Mouse (Mus musculus): ENCODE measurements around the gene Nova1. TPM values are rescaled to one million over a fixed set of nuclear protein-coding genes. Genes with fewer than 3 reads are reported as not detected.
A peak's percentile ranks its signal among the peaks of the same experiment; 100 is the strongest.

The Nova1 gene
- 0.82 and 0.83 TPM in 2 replicates for polyA plus RNA-seq (2015; fragmentation: Nextera tagmentation; extraction: Ambion mirVana)

DNA sequence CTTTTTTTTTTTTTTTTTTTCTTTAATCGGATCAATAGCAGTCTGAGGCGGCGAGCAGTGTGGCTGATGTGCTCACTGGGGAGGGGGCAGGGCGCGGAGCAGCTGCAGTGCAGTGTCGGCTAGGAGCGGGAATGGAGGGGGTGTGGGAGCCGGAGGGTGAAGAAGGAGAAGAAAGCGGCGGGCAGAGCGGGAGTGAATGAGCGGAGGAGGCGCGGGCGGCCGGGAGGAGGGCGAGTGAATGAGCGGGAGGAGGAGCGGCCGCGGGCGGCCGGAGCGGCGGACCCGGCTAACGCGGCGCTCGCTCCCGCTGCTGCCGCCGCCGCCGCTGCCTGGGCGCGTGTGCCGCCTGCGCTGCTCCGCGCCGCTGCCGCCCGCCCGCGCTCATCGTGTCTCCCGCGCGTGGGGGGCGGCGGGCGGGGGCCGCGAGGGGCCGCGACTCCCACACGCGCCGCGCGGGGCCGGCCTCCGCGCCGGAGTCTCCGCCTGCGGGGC, at the start of gene Nova1:
TSS of gene Nova1 (minus strand) at position 74 of the 492 bp plus-strand sequence.
- WGBS, result under 1% methylated on average over 34 of the region's 68 CpGs
- Histone ChIP-seq H3K36me3 (no peaks in the 10 kb centered on the region), H3K4me3 (peak within 1 kb of the TSS; percentile 93), H3K27me3 (peaks cover 5% of the 10 kb centered on the region), H3K9ac (peak within 1 kb of the TSS; percentile 69), H3K9me3 (replicated peaks) (no peaks in the 10 kb centered on the region), H3K4me2 (peak within 1 kb of the TSS; percentile 96), H3K27ac (peak within 1 kb of the TSS; percentile 72), H3K4me1 (replicated peaks) (peaks cover 9% of the 10 kb centered on the region)
- peak; percentile 72 for ATAC-seq (replicated peaks; ENCODE audit: insufficient number of reproducible peaks, insufficient read depth, low FRiP score, low read depth)

DNA sequence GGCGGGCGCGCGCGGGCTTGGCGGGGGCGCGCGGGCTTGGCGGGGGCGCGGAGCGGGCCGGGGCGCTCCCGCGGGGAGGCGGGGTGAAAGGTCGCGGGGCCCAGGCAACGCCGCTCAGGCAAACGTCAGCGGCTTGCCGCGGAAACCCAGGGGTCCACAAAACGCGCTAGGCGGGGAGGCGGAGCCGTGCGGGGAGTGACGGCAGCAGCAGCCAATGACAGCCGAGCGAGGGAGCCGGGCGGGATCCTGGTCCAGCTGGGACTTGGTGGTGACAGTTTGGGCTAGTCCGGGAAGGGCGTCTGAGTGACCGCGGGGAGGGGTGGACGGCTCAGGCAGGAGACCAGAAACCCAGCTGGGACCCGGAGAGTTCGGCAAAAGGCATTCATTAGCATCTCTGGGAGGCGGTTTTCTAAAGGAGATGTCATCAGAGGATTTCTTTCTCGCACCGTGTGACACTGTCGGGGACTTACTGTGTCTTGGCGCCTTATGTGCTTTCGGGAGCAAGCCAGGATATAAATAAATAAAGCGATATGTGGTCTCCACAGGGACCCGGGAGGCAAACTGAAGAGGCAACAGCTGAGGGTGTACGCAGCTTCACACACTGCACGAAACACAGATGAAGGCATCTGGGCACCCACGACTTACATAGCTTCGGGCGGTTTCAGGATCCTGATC, 756 bp upstream of the Nova1 start:
- peak overlapping the region; percentile 96 for H3K4me2 ChIP-seq
- H3K4me1 ChIP-seq (replicated peaks), result peaks cover 9% of the 10 kb centered on the region
- no peaks in the 10 kb centered on the region for H3K9me3 ChIP-seq (replicated peaks)
- H3K27ac ChIP-seq, result peak overlapping the region; percentile 72
- ATAC-seq (replicated peaks; ENCODE audit: insufficient number of reproducible peaks, insufficient read depth, low FRiP score, low read depth), result peak; percentile 97
- peak overlapping the region; percentile 69 for H3K9ac ChIP-seq
- peaks cover 5% of the 10 kb centered on the region for H3K27me3 ChIP-seq
- peak overlapping the region; percentile 93 for H3K4me3 ChIP-seq
- no peaks in the 10 kb centered on the region for H3K36me3 ChIP-seq
- WGBS, result under 1% methylated on average over 56 of the region's 57 CpGs

DNA sequence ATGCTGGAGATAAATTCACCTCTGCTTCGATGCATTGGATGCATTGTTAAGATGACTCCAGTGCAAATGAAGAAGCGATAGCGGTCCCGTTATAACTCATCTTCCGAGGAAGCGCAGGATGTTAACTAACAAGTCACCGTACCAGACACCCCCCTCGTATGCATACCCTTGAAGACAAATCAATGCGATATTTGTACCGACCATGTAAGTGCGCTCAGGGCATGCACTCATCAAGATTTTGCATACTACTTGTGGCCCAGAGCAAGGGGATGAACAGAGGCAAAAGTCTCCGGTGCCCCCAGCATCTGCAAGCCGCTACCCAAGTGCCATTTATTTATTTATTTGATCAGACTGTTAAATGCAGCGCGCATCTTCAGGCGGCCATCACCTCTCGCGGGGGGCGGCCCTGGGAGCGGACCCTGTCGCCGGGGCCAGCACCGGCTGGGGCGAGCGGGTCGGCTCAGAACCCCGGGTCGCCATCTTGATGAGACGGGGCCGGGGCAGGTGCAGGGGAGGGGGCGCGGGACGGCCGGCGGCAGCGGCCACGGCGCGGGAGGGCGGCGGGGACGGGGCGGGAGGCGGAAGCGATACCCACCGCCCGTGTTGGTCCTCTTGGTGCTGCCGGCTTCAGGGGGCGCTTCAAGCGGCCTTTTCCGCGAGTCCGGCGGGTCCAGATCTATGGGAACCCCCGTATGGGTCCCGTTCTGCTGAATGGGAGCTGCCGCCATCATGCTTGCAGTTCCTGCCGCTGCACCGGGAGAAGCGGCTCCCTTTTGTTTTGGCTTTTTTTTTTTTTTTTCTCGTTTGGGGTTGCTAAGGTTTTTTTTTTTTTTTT, 491 bp downstream of the Nova1 start:
- H3K9me3 ChIP-seq (replicated peaks), result no peaks in the 10 kb centered on the region
- ATAC-seq (replicated peaks; ENCODE audit: insufficient number of reproducible peaks, insufficient read depth, low FRiP score, low read depth), result no peak
- peak overlapping the region; percentile 93 for H3K4me3 ChIP-seq
- H3K4me2 ChIP-seq, result peak overlapping the region; percentile 96
- WGBS, result under 1% methylated on average over 61 of the region's 61 CpGs
- H3K9ac ChIP-seq, result peak overlapping the region; percentile 69
- H3K36me3 ChIP-seq, result no peaks in the 10 kb centered on the region
- peaks cover 9% of the 10 kb centered on the region for H3K4me1 ChIP-seq (replicated peaks)
- H3K27ac ChIP-seq, result peak overlapping the region; percentile 72; the same call in 1 of the 2 replicates
- peaks cover 5% of the 10 kb centered on the region for H3K27me3 ChIP-seq

DNA sequence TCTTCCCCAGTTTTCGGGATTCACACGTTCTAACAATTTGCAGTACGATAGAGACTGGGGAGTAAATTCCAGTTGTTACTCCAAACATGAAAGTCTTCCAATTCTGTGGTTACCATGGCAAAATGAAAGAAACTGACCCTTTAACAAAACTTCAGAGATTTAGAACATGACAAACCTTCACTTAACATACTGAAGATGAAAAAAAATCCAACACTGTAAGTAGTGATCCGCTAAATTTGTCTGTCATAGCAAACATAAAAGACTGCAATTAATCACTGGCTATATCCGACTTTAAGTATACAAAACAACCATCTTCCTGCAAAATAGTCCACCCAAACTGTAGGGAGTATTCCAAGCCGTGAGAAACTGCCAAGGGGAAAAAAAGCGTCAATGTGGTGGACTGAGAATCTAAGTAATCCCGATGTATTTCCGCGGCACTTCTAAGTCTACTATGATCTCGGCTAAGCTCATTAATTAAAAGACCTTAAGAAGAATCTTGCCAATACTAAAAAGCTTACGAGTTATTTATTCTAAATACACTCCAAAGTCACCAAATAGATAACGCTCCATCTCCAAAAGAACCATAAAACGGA, 1.4 kb downstream of the Nova1 start:
- Histone ChIP-seq H3K9ac (no peak overlapping the region), H3K4me3 (peak overlapping the region; percentile 93), H3K27ac (no peak overlapping the region), H3K4me2 (peak overlapping the region; percentile 96), H3K36me3 (no peaks in the 10 kb centered on the region), H3K27me3 (peaks cover 5% of the 10 kb centered on the region), H3K4me1 (replicated peaks) (peaks cover 9% of the 10 kb centered on the region), H3K9me3 (replicated peaks) (no peaks in the 10 kb centered on the region)
- no peak for ATAC-seq (replicated peaks; ENCODE audit: insufficient number of reproducible peaks, insufficient read depth, low FRiP score, low read depth)
- WGBS, result 27% methylated on average over 14 of the region's 14 CpGs

- Histone ChIP-seq H3K27me3 (peaks cover 5% of the 10 kb centered on the region), H3K9ac (no peak overlapping the region), H3K27ac (no peak overlapping the region), H3K9me3 (replicated peaks) (no peaks in the 10 kb centered on the region), H3K4me1 (replicated peaks) (peaks cover 9% of the 10 kb centered on the region), H3K4me3 (no peak overlapping the region), H3K4me2 (no peak overlapping the region), H3K36me3 (no peaks in the 10 kb centered on the region)
- WGBS, result 89% methylated on average over 3 of the region's 3 CpGs
- no peak for ATAC-seq (replicated peaks; ENCODE audit: insufficient number of reproducible peaks, insufficient read depth, low FRiP score, low read depth)
These were observed 2.4 kb downstream of the Nova1 start for GRCm38 (mm10) chr12:46816291-46816690.

DNA sequence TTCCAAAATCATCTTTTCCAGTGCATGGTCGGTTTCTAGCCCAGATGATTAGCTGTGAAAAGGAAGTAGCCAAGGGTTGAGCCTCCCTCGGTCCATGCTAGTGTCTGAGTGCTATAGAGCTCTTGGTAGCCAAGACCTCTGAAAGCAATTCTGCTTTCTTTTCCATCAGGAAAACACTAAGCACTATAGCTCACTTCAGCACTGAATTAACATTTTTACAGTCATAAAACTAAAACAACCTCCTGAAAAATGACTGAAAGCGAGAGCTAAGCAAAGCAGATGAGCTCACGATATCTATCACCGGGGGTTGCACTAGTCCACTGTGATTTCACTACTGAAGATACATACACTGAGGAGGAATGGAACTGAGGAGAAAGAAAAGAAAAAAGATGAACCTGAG, 3.0 kb downstream of the Nova1 start:
- Histone ChIP-seq H3K36me3 (no peaks in the 10 kb centered on the region), H3K9me3 (replicated peaks) (no peaks in the 10 kb centered on the region), H3K4me2 (no peak overlapping the region), H3K27me3 (peaks cover 5% of the 10 kb centered on the region), H3K4me1 (replicated peaks) (peaks cover 9% of the 10 kb centered on the region), H3K4me3 (no peak overlapping the region), H3K9ac (no peak overlapping the region), H3K27ac (no peak overlapping the region)
- no peak for ATAC-seq (replicated peaks; ENCODE audit: insufficient number of reproducible peaks, insufficient read depth, low FRiP score, low read depth)
- WGBS, result 77% methylated on average over 5 of the region's 5 CpGs

DNA sequence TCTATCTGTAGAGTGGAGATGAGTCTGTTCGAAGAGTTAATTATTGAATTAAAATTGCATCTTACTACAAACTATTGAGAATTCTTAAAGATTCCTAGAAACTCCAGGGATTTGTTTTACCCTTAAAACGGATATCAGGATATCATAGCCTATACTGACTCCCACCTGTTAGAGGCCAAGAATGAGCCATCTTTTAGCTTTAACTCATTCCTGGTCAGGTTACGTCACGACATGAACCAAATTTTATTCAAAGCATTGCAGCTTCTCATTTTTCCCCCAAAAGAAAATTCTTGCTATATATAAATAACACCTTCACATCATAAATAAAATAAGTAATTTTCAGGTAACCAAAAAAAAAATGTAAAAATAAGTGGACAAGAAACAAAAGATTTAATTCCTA, 3.9 kb downstream of the Nova1 start:
- Histone ChIP-seq H3K27ac (no peak overlapping the region), H3K9ac (no peak overlapping the region), H3K4me3 (no peak overlapping the region), H3K27me3 (peaks cover 5% of the 10 kb centered on the region), H3K4me2 (no peak overlapping the region), H3K9me3 (replicated peaks) (no peaks in the 10 kb centered on the region), H3K36me3 (no peaks in the 10 kb centered on the region), H3K4me1 (replicated peaks) (peaks cover 5% of the 10 kb centered on the region)
- 83% methylated on average over 4 of the region's 4 CpGs for WGBS
- no peak for ATAC-seq (replicated peaks; ENCODE audit: insufficient number of reproducible peaks, insufficient read depth, low FRiP score, low read depth)

DNA sequence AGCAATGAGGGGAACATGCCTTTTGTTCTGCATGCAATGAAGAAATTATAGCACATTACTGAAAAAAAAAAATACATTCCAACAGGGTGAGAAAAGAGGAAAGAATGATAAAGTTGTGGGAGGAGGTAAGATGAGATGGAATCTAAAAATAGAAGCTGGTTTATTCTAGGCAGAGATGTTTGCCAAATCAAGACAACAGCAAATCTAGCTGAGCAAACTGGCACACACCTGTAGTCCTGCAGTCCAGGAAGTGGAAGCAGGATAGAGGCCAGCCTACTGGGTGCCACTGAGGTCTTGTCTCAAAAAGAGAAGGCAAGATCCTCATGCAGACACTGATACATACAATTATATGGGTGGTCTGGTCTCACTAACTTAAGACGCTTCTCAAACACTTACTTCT, 17.4 kb downstream of the Nova1 start:
- H3K9me3 ChIP-seq (replicated peaks), result no peaks in the 10 kb centered on the region
- no peak overlapping the region for H3K9ac ChIP-seq
- no peak overlapping the region for H3K4me2 ChIP-seq
- no peak overlapping the region for H3K27ac ChIP-seq
- WGBS, result 83% methylated on average over 1 of the region's 1 CpGs
- no peaks in the 10 kb centered on the region for H3K27me3 ChIP-seq
- no peaks in the 10 kb centered on the region for H3K36me3 ChIP-seq
- H3K4me1 ChIP-seq (replicated peaks), result 0 out of 2 replicates have a peak, but pooled peaks cover 4% of the 10 kb centered on the region
- no peak overlapping the region for H3K4me3 ChIP-seq
- ATAC-seq (replicated peaks; ENCODE audit: insufficient number of reproducible peaks, insufficient read depth, low FRiP score, low read depth), result no peak

- H3K9ac ChIP-seq, result no peak overlapping the region
- H3K4me2 ChIP-seq, result no peak overlapping the region
- no peaks in the 10 kb centered on the region for H3K36me3 ChIP-seq
- H3K4me1 ChIP-seq (replicated peaks), result no peaks in the 10 kb centered on the region
- 60% methylated on average over 8 of the region's 8 CpGs for WGBS
- H3K27me3 ChIP-seq, result no peaks in the 10 kb centered on the region
- no peaks in the 10 kb centered on the region for H3K9me3 ChIP-seq (replicated peaks)
- no peak overlapping the region for H3K27ac ChIP-seq
- no peak for ATAC-seq (replicated peaks; ENCODE audit: insufficient number of reproducible peaks, insufficient read depth, low FRiP score, low read depth)
- no peak overlapping the region for H3K4me3 ChIP-seq
These were observed 36.1 kb downstream of the Nova1 start for GRCm38 (mm10) chr12:46782301-46783280.

- no peak for ATAC-seq (replicated peaks; ENCODE audit: insufficient number of reproducible peaks, insufficient read depth, low FRiP score, low read depth)
- Histone ChIP-seq H3K4me3 (no peak overlapping the region), H3K27me3 (no peaks in the 10 kb centered on the region)
These were observed 37.2 kb downstream of the Nova1 start for GRCm38 (mm10) chr12:46781481-46781880.

More at GRCm38 (mm10) chr12:46781481-46781880, 37.2 kb downstream of the Nova1 start:
- Histone ChIP-seq H3K36me3 (no peaks in the 10 kb centered on the region), H3K27ac (no peak overlapping the region), H3K4me2 (no peak overlapping the region), H3K9me3 (replicated peaks) (no peaks in the 10 kb centered on the region), H3K4me1 (replicated peaks) (no peaks in the 10 kb centered on the region), H3K9ac (no peak overlapping the region)
